Mouse (Mus musculus): Measurements from ENCODE around the gene Fkbp4. TPM values are rescaled to one million over a fixed set of nuclear protein-coding genes. Genes with fewer than 3 reads are reported as not detected.

Gene Fkbp4
- polyA plus RNA-seq, 1 experiment from 2014 or later = 450 TPM

- Histone ChIP-seq H3K9me3 (ENCODE audit: low read depth, low read length) (no peaks in the 10 kb centered on the region), H3K4me3 (ENCODE audit: low read depth, low read length) (no peak overlapping the region), H3K36me3 (ENCODE audit: insufficient read depth) (no peaks in the 10 kb centered on the region), H3K27ac (ENCODE audit: low read depth) (no peak overlapping the region), H3K9ac (no peak overlapping the region), H3K4me2 (no peak overlapping the region), H3K27me3 (ENCODE audit: insufficient read depth, low read length) (no peaks in the 10 kb centered on the region), H3K4me1 (ENCODE audit: insufficient read depth) (no peaks in the 10 kb centered on the region)
- DNase-seq (no peak), ATAC-seq (ENCODE audit: insufficient read depth) (peak; percentile 31)
- TF ChIP-seq CTCF (IDR thresholded peaks at IDR 0.05; ENCODE audit: low read depth) = no peak
- 53% methylated on average over 12 of the region's 12 CpGs for WGBS
Observed at GRCm38 (mm10) chr6:128455835-128456605, 17.5 kb upstream of the Fkbp4 start.

- TF ChIP-seq CTCF (IDR thresholded peaks at IDR 0.05; ENCODE audit: low read depth) = no peak
- no peak for DNase-seq
- no peak overlapping the region for H3K9ac ChIP-seq
- H3K9me3 ChIP-seq (ENCODE audit: low read depth, low read length) = no peaks in the 10 kb centered on the region
- no peak for ATAC-seq (ENCODE audit: insufficient read depth)
- no peak overlapping the region for H3K4me3 ChIP-seq (ENCODE audit: low read depth, low read length)
- no peak overlapping the region for H3K27ac ChIP-seq (ENCODE audit: low read depth)
- no peak overlapping the region for H3K4me2 ChIP-seq
- H3K36me3 ChIP-seq (ENCODE audit: insufficient read depth) = no peaks in the 10 kb centered on the region
- no peaks in the 10 kb centered on the region for H3K27me3 ChIP-seq (ENCODE audit: insufficient read depth, low read length)
- H3K4me1 ChIP-seq (ENCODE audit: insufficient read depth) = no peaks in the 10 kb centered on the region
- 92% methylated on average over 5 of the region's 5 CpGs for WGBS
Observed at GRCm38 (mm10) chr6:128447063-128447462, 8.6 kb upstream of the Fkbp4 start.

- H3K36me3 ChIP-seq (ENCODE audit: insufficient read depth) = no peaks in the 10 kb centered on the region
- ATAC-seq (ENCODE audit: insufficient read depth) (peak; percentile 70), DNase-seq (peak; percentile 88)
- H3K27ac ChIP-seq (ENCODE audit: low read depth) = no peak overlapping the region
- H3K4me2 ChIP-seq = peak overlapping the region; percentile 34
- H3K9me3 ChIP-seq (ENCODE audit: low read depth, low read length) = no peaks in the 10 kb centered on the region
- H3K27me3 ChIP-seq (ENCODE audit: insufficient read depth, low read length) = no peaks in the 10 kb centered on the region
- H3K9ac ChIP-seq = no peak overlapping the region
- no peaks in the 10 kb centered on the region for H3K4me1 ChIP-seq (ENCODE audit: insufficient read depth)
- H3K4me3 ChIP-seq (ENCODE audit: low read depth, low read length) = no peak overlapping the region
- 13% methylated on average over 14 of the region's 14 CpGs for WGBS
- TF ChIP-seq CTCF (IDR thresholded peaks at IDR 0.05; ENCODE audit: low read depth) = peak; percentile 81
Observed at GRCm38 (mm10) chr6:128445761-128446535, 7.5 kb upstream of the Fkbp4 start.

GRCm38 (mm10) chr6:128440238-128440637 is 1.8 kb upstream of the Fkbp4 start:
- no peak for TF ChIP-seq CTCF (IDR thresholded peaks at IDR 0.05; ENCODE audit: low read depth)
- no peak for DNase-seq

GRCm38 (mm10) chr6:128438871-128439341 is 429 bp upstream of the Fkbp4 start:
- no peak for DNase-seq
- no peak for TF ChIP-seq CTCF (IDR thresholded peaks at IDR 0.05; ENCODE audit: low read depth)
- peak overlapping the region; percentile 66 for H3K4me2 ChIP-seq
- H3K36me3 ChIP-seq (ENCODE audit: insufficient read depth) = peaks cover 28% of the 10 kb centered on the region
- no peaks in the 10 kb centered on the region for H3K27me3 ChIP-seq (ENCODE audit: insufficient read depth, low read length)
- no peaks in the 10 kb centered on the region; the same call in 1 of the 2 replicates for H3K4me1 ChIP-seq (ENCODE audit: insufficient read depth)
- peak overlapping the region; percentile 97 for H3K27ac ChIP-seq (ENCODE audit: low read depth)
- 18% methylated on average over 18 of the region's 18 CpGs for WGBS
- peak overlapping the region; percentile 98 for H3K4me3 ChIP-seq (ENCODE audit: low read depth, low read length)
- ATAC-seq (ENCODE audit: insufficient read depth) = peak; percentile 59
- peak overlapping the region; percentile 55 for H3K9ac ChIP-seq
- no peaks in the 10 kb centered on the region for H3K9me3 ChIP-seq (ENCODE audit: low read depth, low read length)

More at GRCm38 (mm10) chr6:128440238-128440637, 1.8 kb upstream of the Fkbp4 start:
- H3K36me3 ChIP-seq (ENCODE audit: insufficient read depth) = peaks cover 14% of the 10 kb centered on the region
- H3K4me3 ChIP-seq (ENCODE audit: low read depth, low read length) = no peak overlapping the region
- H3K9me3 ChIP-seq (ENCODE audit: low read depth, low read length) = no peaks in the 10 kb centered on the region
- H3K27ac ChIP-seq (ENCODE audit: low read depth) = no peak overlapping the region
- WGBS = 88% methylated on average over 2 of the region's 2 CpGs
- H3K4me2 ChIP-seq = no peak overlapping the region
- H3K27me3 ChIP-seq (ENCODE audit: insufficient read depth, low read length) = no peaks in the 10 kb centered on the region
- H3K4me1 ChIP-seq (ENCODE audit: insufficient read depth) = no peaks in the 10 kb centered on the region; the same call in 1 of the 2 replicates
- no peak for ATAC-seq (ENCODE audit: insufficient read depth)
- H3K9ac ChIP-seq = no peak overlapping the region

GRCm38 (mm10) chr6:128437731-128438316 is 653 bp downstream of the Fkbp4 start:
- DNase-seq = peak; percentile 75
- no peak for TF ChIP-seq CTCF (IDR thresholded peaks at IDR 0.05; ENCODE audit: low read depth)
- Histone ChIP-seq H3K27me3 (ENCODE audit: insufficient read depth, low read length) (no peaks in the 10 kb centered on the region), H3K9me3 (ENCODE audit: low read depth, low read length) (no peaks in the 10 kb centered on the region), H3K36me3 (ENCODE audit: insufficient read depth) (peaks cover 38% of the 10 kb centered on the region), H3K27ac (ENCODE audit: low read depth) (peak overlapping the region; percentile 97), H3K9ac (peak overlapping the region; percentile 94), H3K4me1 (ENCODE audit: insufficient read depth) (no peaks in the 10 kb centered on the region; the same call in 1 of the 2 replicates), H3K4me3 (ENCODE audit: low read depth, low read length) (peak overlapping the region; percentile 98), H3K4me2 (peak overlapping the region; percentile 66)
- WGBS = under 1% methylated on average over 52 of the region's 52 CpGs
- peak; percentile 77 for ATAC-seq (ENCODE audit: insufficient read depth)

Data from lung, embryonic 14.5 days (tissue).